Mouse (Mus musculus) heart, embryonic 15.5 days (tissue): ENCODE measurements around the gene Map3k15. TPM values are rescaled to one million over a fixed set of nuclear protein-coding genes. Genes with fewer than 3 reads are reported as not detected.

Experiments used
- ATAC-seq: fragments of 200-750 bp; cut with Nextera tagmentation; replicated peaks from 2 replicates; pipeline ENCODE4 v1.8.0; 2017; ENCODE audit warnings: low read depth, moderate TSS enrichment; ENCODE audit not compliant: insufficient number of reproducible peaks, insufficient read depth, low FRiP score
- H3K27ac ChIP-seq: fragments of 300-500 bp; sonication (generic); 2 replicates; pipeline ENCODE4 v1.5.1; 2015; ENCODE audit warnings: mild to moderate bottlenecking, inconsistent platforms
- H3K27me3 ChIP-seq: fragments of 300-500 bp; sonication (generic); 2 replicates; pipeline ENCODE4 v1.6.1; 2015; ENCODE audit warnings: inconsistent platforms
- H3K36me3 ChIP-seq: fragments of 300-500 bp; sonication (generic); 2 replicates; pipeline ENCODE4 v1.6.1; 2015; ENCODE audit warnings: mild to moderate bottlenecking, inconsistent platforms
- H3K4me1 ChIP-seq: fragments of 300-500 bp; sonication (generic); replicated peaks from 2 replicates; pipeline ENCODE4 v1.6.1; 2015; ENCODE audit warnings: inconsistent platforms
- H3K4me2 ChIP-seq: fragments of 300-500 bp; sonication (generic); 2 replicates; pipeline ENCODE4 v1.6.1; 2015; ENCODE audit warnings: inconsistent platforms, mild to moderate bottlenecking, moderate library complexity
- H3K4me3 ChIP-seq: fragments of 300-500 bp; sonication (generic); 2 replicates; pipeline ENCODE4 v1.5.1; 2015; ENCODE audit warnings: mild to moderate bottlenecking, inconsistent platforms
- H3K9ac ChIP-seq: fragments of 300-500 bp; sonication (generic); 2 replicates; pipeline ENCODE4 v1.6.1; 2015; ENCODE audit warnings: mild to moderate bottlenecking, inconsistent platforms
- H3K9me3 ChIP-seq: fragments of 300-500 bp; sonication (generic); replicated peaks from 2 replicates; pipeline ENCODE4 v1.6.1; 2016; ENCODE audit warnings: inconsistent platforms
- WGBS: fragments of 180-500 bp; shearing (Covaris S2); methylation state at CpG from one replicate; pipeline ENCODE4 v1.1.7; 2015; ENCODE audit warnings: mixed read lengths; 5-methylcytosine and 5-hydroxymethylcytosine counted together
- polyA plus RNA-seq: library from polyadenylated mRNA; unstranded; fragments of >200 nt; fragmentation: Nextera tagmentation; extraction: Ambion mirVana; gene quantifications from 2 replicates; pipeline ENCODE4 v1.2.1, GENCODE M21; 2015

The Map3k15 gene
- 0.13 and 0.21 TPM in 2 replicates for polyA plus RNA-seq

DNA sequence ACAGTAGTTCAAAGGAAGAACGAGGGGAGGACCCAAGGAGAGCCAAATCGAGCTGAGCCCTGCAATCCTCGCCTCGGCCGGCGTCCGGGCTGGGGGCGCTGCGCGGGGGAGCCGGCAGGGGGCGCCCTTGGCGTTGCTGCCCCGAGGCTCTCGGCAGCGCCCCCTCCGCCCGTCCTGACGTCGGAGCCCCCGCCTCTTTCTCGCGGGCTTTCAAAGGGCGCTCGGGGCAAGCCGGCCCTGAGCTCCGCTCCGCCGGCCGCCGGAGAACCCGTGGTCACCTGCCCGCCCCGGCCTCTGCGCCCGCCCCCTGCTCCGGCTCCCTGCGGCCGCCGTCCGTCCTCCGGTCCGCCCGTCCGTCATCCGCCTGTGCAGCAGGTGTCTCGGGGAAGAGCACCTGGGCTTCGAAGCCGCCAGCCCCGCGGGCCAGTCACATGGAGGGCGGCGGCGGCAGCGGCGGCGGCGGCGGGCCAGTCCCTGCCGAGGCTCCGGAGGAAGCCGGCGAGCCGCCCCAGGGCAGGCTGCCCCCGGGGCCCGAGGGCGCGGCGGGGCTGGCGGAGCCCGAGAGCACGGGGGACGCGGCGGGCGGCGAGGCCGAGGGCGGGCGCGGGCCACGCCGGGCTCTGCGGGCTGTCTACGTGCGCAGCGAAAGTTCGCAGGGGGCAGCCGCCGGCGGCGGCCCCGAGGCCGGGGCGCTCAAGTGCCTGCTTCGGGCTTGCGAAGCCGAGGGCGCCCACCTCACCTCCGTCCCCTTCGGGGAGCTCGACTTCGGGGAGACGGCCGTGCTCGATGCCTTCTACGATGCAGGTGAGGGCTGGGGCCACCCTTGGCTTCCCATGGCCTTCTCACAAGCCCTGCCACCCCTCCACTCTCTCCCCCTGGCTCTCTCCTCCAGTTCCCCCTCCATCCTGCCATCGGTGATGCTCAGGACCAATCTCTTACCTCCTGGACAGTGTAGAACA, at the start of gene Map3k15:
Gene Map3k15, plus strand, starts transcription at position 432 of the 959 bp plus-strand sequence.
- Histone ChIP-seq H3K4me1 (no peaks in the 10 kb centered on the region), H3K27me3 (peaks cover 4% of the 10 kb centered on the region; the same call in 1 of the 2 replicates)

DNA sequence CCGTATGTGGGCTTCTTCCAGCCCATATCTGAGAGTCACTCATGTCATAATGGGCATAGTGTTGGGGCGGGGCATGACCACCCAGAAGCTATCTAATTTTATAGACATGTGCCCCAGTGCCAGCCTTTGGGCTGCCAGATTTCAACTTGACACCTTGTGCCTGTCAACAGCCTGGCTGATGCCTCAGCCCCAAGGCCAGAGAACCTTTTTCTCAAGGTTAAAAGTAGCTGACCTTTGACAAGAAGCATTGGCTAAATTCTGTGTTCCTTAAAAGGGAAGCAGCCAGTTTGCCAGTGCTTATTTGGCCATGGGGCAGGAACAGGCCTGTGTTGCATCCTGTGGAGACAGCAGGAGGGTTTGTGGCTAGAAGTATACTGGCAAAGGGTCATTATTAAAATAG, 45.7 kb upstream of the Map3k15 start:
- no peaks in the 10 kb centered on the region for H3K4me1 ChIP-seq
- peak overlapping the region; percentile 85 for H3K27ac ChIP-seq
- WGBS = 43% methylated on average over 2 of the region's 2 CpGs
- no peaks in the 10 kb centered on the region for H3K9me3 ChIP-seq
- peak overlapping the region; percentile 41 for H3K4me2 ChIP-seq
- no peak overlapping the region; the same call in 1 of the 2 replicates for H3K9ac ChIP-seq
- H3K36me3 ChIP-seq = no peaks in the 10 kb centered on the region
- H3K27me3 ChIP-seq = no peaks in the 10 kb centered on the region
- peak overlapping the region; percentile 26 for H3K4me3 ChIP-seq
- ATAC-seq = peak; percentile 90

More for the DNA sequence above, at the start of gene Map3k15:
- WGBS = 16% methylated on average over 74 of the region's 108 CpGs
- Histone ChIP-seq H3K27ac (no peak within 1 kb of the TSS), H3K9me3 (no peaks in the 10 kb centered on the region), H3K36me3 (no peaks in the 10 kb centered on the region), H3K4me2 (peak within 1 kb of the TSS; percentile 88), H3K4me3 (peak within 1 kb of the TSS; percentile 49), H3K9ac (peak within 1 kb of the TSS; percentile 51)
- ATAC-seq = no peak

GRCm38 (mm10) chrX:159943586-159943985, 44.6 kb upstream of the Map3k15 start:
- ATAC-seq = no peak
- peak overlapping the region; percentile 41 for H3K4me2 ChIP-seq
- H3K9ac ChIP-seq = peak overlapping the region; percentile 10; the same call in 1 of the 2 replicates
- H3K27me3 ChIP-seq = no peaks in the 10 kb centered on the region
- 57% methylated on average over 1 of the region's 1 CpGs for WGBS
- no peaks in the 10 kb centered on the region for H3K9me3 ChIP-seq
- peak overlapping the region; percentile 85 for H3K27ac ChIP-seq
- no peaks in the 10 kb centered on the region for H3K36me3 ChIP-seq
- H3K4me1 ChIP-seq = no peaks in the 10 kb centered on the region
- H3K4me3 ChIP-seq = peak overlapping the region; percentile 26

GRCm38 (mm10) chrX:159953546-159954429, 34.4 kb upstream of the Map3k15 start:
- Histone ChIP-seq H3K9ac (no peak overlapping the region), H3K4me3 (no peak overlapping the region), H3K9me3 (no peaks in the 10 kb centered on the region), H3K36me3 (no peaks in the 10 kb centered on the region), H3K4me1 (peaks cover 33% of the 10 kb centered on the region), H3K4me2 (no peak overlapping the region), H3K27ac (no peak overlapping the region), H3K27me3 (no peaks in the 10 kb centered on the region)
- ATAC-seq = no peak
- WGBS = 69% methylated on average over 7 of the region's 7 CpGs

DNA sequence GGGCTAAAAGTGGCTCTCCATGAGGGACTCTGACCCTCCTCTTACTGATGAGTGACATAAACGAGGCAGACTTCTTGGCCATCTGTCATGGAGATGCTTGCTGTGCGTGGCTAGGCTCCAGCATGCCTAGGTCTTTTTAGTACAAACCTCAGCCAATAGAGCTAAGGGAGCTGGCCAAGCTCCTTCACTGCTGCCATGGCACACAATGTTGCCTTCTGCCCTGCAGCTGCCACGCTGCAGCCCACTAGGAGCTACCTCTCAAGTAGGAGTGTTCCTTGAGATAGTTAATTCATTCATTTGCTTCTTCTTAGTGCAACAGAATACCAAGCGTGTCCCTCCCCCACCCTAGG, 33.8 kb upstream of the Map3k15 start:
- H3K27ac ChIP-seq = no peak overlapping the region
- H3K9me3 ChIP-seq = no peaks in the 10 kb centered on the region
- no peak for ATAC-seq
- no peak overlapping the region for H3K9ac ChIP-seq
- no peak overlapping the region for H3K4me2 ChIP-seq
- no peak overlapping the region for H3K4me3 ChIP-seq
- no peaks in the 10 kb centered on the region for H3K36me3 ChIP-seq
- no peaks in the 10 kb centered on the region for H3K27me3 ChIP-seq
- WGBS = 46% methylated on average over 4 of the region's 4 CpGs
- peaks cover 33% of the 10 kb centered on the region for H3K4me1 ChIP-seq

GRCm38 (mm10) chrX:159955433-159955832, 32.8 kb upstream of the Map3k15 start:
- Histone ChIP-seq H3K4me1 (peaks cover 33% of the 10 kb centered on the region), H3K27ac (peak overlapping the region; percentile 16; the same call in 1 of the 2 replicates), H3K9me3 (no peaks in the 10 kb centered on the region), H3K4me2 (no peak overlapping the region), H3K27me3 (no peaks in the 10 kb centered on the region), H3K9ac (no peak overlapping the region), H3K36me3 (no peaks in the 10 kb centered on the region), H3K4me3 (no peak overlapping the region)
- 54% methylated on average over 6 of the region's 6 CpGs for WGBS
- ATAC-seq = no peak

DNA sequence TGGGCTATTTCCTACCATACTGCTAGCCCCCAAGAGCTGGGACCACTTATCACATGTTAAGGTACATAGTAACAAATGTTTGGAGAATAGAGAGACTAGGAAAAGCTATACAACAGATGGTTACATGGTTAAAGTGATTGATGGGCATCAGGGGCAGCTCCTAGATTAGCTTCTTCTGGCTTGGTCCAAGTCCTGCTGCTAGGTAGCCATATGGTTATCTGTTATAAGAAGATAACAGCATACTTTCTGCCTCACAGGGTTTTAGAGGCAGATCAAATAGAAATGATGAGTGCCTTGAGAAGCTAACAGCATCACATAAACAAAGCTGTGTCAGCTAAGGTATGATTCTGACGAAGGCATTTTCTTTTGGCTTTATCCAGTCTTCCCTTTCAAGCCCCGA, 26.8 kb upstream of the Map3k15 start:
- Histone ChIP-seq H3K4me1 (no peaks in the 10 kb centered on the region), H3K9ac (no peak overlapping the region), H3K4me2 (no peak overlapping the region), H3K4me3 (no peak overlapping the region), H3K27ac (no peak overlapping the region), H3K27me3 (no peaks in the 10 kb centered on the region), H3K9me3 (no peaks in the 10 kb centered on the region), H3K36me3 (peaks cover 3% of the 10 kb centered on the region; the same call in 1 of the 2 replicates)
- WGBS = 58% methylated on average over 2 of the region's 2 CpGs
- ATAC-seq = no peak

- Histone ChIP-seq H3K4me1 (no peaks in the 10 kb centered on the region), H3K4me2 (no peak overlapping the region), H3K9me3 (no peaks in the 10 kb centered on the region), H3K9ac (no peak overlapping the region), H3K27me3 (no peaks in the 10 kb centered on the region), H3K36me3 (peaks cover 5% of the 10 kb centered on the region; the same call in 1 of the 2 replicates), H3K4me3 (no peak overlapping the region), H3K27ac (no peak overlapping the region)
- WGBS = 26% methylated on average over 4 of the region's 4 CpGs
- ATAC-seq = no peak
These were observed 25.0 kb upstream of the Map3k15 start for GRCm38 (mm10) chrX:159963273-159963672.

GRCm38 (mm10) chrX:159963925-159964324, 24.3 kb upstream of the Map3k15 start:
- ATAC-seq = no peak
- Histone ChIP-seq H3K9me3 (no peaks in the 10 kb centered on the region), H3K27ac (no peak overlapping the region), H3K4me1 (no peaks in the 10 kb centered on the region), H3K36me3 (peaks cover 5% of the 10 kb centered on the region; the same call in 1 of the 2 replicates), H3K9ac (no peak overlapping the region), H3K27me3 (no peaks in the 10 kb centered on the region), H3K4me3 (no peak overlapping the region), H3K4me2 (no peak overlapping the region)
- WGBS = 84% methylated on average over 9 of the region's 9 CpGs

GRCm38 (mm10) chrX:159969025-159969424, 19.2 kb upstream of the Map3k15 start:
- ATAC-seq = no peak
- WGBS = 86% methylated on average over 2 of the region's 2 CpGs
- no peak overlapping the region for H3K27ac ChIP-seq

More at GRCm38 (mm10) chrX:159969025-159969424, 19.2 kb upstream of the Map3k15 start:
- Histone ChIP-seq H3K4me3 (no peak overlapping the region), H3K36me3 (peaks cover 5% of the 10 kb centered on the region; the same call in 1 of the 2 replicates), H3K4me1 (no peaks in the 10 kb centered on the region), H3K9ac (no peak overlapping the region), H3K9me3 (no peaks in the 10 kb centered on the region), H3K4me2 (no peak overlapping the region), H3K27me3 (no peaks in the 10 kb centered on the region)
